Mouse (Mus musculus): ENCODE data around the gene Mrpl12. TPM values are rescaled to one million over a fixed set of nuclear protein-coding genes. Genes with fewer than 3 reads are reported as not detected.
A peak's percentile ranks its signal among the peaks of the same experiment; 100 is the strongest.

The Mrpl12 gene
- 62.4 and 72.4 TPM in 2 replicates for polyA plus RNA-seq (2012; rRNA removed)

- peak; percentile 78 for DNase-seq (ENCODE audit: low spot score)
Measured at GRCm38 (mm10) chr11:120484265-120484981, at the start of gene Mrpl12. TSS of gene Mrpl12 (plus strand) at chr11:120484613.

- peak; percentile 84 for DNase-seq (ENCODE audit: low spot score)
Measured at GRCm38 (mm10) chr11:120437152-120437856, 47.1 kb upstream of the Mrpl12 start, which contains the start of gene Nploc4. TSS of gene Nploc4 (minus strand) at chr11:120437708.

- DNase-seq (ENCODE audit: low spot score): no peak
Measured at GRCm38 (mm10) chr11:120437857-120438385, 46.5 kb upstream of the Mrpl12 start.

- DNase-seq (ENCODE audit: low spot score): no peak
Measured at GRCm38 (mm10) chr11:120442344-120442743, 42.1 kb upstream of the Mrpl12 start, which contains the start of gene Tspan10. TSS of gene Tspan10 (plus strand) at chr11:120442644.

GRCm38 (mm10) chr11:120442765-120443280, 41.6 kb upstream of the Mrpl12 start:
- DNase-seq (ENCODE audit: low spot score): no peak

GRCm38 (mm10) chr11:120444106-120444505, 40.3 kb upstream of the Mrpl12 start:
- DNase-seq (ENCODE audit: low spot score): no peak

GRCm38 (mm10) chr11:120445475-120445874, 38.9 kb upstream of the Mrpl12 start:
- DNase-seq (ENCODE audit: low spot score): no peak

- no peak for DNase-seq (ENCODE audit: low spot score)
Measured at GRCm38 (mm10) chr11:120447179-120447578, 37.2 kb upstream of the Mrpl12 start.

GRCm38 (mm10) chr11:120452246-120452645, 32.2 kb upstream of the Mrpl12 start:
- DNase-seq (ENCODE audit: low spot score): no peak

- DNase-seq (ENCODE audit: low spot score): no peak
Measured at GRCm38 (mm10) chr11:120453306-120453705, 31.1 kb upstream of the Mrpl12 start, which contains the start of gene Pde6g. TSS of gene Pde6g (minus strand) at chr11:120453500.

- no peak for DNase-seq (ENCODE audit: low spot score)
Measured at GRCm38 (mm10) chr11:120454965-120455364, 29.4 kb upstream of the Mrpl12 start.

GRCm38 (mm10) chr11:120455413-120455812, 29.0 kb upstream of the Mrpl12 start:
- no peak for DNase-seq (ENCODE audit: low spot score)

- DNase-seq (ENCODE audit: low spot score): no peak
Measured at GRCm38 (mm10) chr11:120457370-120457769, 27.0 kb upstream of the Mrpl12 start.

- DNase-seq (ENCODE audit: low spot score): peak; percentile 70
Measured at GRCm38 (mm10) chr11:120457772-120458751, 26.4 kb upstream of the Mrpl12 start, which contains the start of the genes Oxld1 and Ccdc137. TSS of gene Oxld1 (minus strand) at chr11:120458068. TSS of gene Ccdc137 (plus strand) at chr11:120458115.

GRCm38 (mm10) chr11:120458847-120459597, 25.4 kb upstream of the Mrpl12 start:
- DNase-seq (ENCODE audit: low spot score): no peak

- DNase-seq (ENCODE audit: low spot score): no peak
Measured at GRCm38 (mm10) chr11:120463536-120463935, 20.9 kb upstream of the Mrpl12 start.

GRCm38 (mm10) chr11:120464365-120464764, 20.0 kb upstream of the Mrpl12 start:
- DNase-seq (ENCODE audit: low spot score): no peak

- no peak for DNase-seq (ENCODE audit: low spot score)
Measured at GRCm38 (mm10) chr11:120465521-120465920, 18.9 kb upstream of the Mrpl12 start.

- peak; percentile 79 for DNase-seq (ENCODE audit: low spot score)
Measured at GRCm38 (mm10) chr11:120467051-120467735, 17.2 kb upstream of the Mrpl12 start, which contains the start of gene Arl16. TSS of gene Arl16 (minus strand) at chr11:120467607.

- no peak for DNase-seq (ENCODE audit: low spot score)
Measured at GRCm38 (mm10) chr11:120467736-120468092, 16.7 kb upstream of the Mrpl12 start.
